Mouse (Mus musculus): ENCODE results near the gene Ctnna2. TPM values are rescaled to one million over a fixed set of nuclear protein-coding genes. Genes with fewer than 3 reads are reported as not detected.

Ctnna2 gene
- total and polyA plus RNA-seq, 2 experiments, result not detected

DNA sequence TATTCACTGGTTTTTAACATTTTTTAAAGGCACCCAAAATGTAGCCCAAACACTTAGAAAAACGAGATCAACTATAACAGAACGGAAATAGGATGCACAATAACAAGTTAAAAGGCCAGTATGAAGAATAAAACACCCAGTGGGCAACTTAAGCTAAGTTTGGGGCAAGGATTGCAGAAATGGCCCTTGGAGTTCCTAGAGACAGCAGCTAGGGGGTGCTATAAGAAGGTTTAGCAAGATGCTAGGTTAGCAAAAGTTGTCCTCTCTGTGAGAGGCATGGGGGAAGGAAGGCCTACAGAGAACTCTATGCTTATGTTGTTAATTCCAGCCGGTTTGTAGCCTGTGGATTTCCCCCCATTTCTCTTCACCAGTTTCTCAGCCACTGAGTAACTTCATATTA, 401.9 kb downstream of the Ctnna2 start:
- H3K27me3 ChIP-seq (ENCODE audit: control insufficient read depth, insufficient read depth, low read length), result no peaks in the 10 kb centered on the region
- no peak for DNase-seq (ENCODE audit: extremely low read depth, low read depth, low spot score)
- H3K4me3 ChIP-seq (ENCODE audit: insufficient read depth, low read depth, low read length), result no peak overlapping the region
- no peaks in the 10 kb centered on the region for H3K36me3 ChIP-seq (ENCODE audit: control insufficient read depth, insufficient read depth, low read length)
- TF ChIP-seq POLR2A (IDR thresholded peaks at IDR 0.05; ENCODE audit: extremely low read depth, insufficient read depth, low read length) (no peak), CTCF (IDR thresholded peaks at IDR 0.05; ENCODE audit: low read depth, low read length) (no peak)
- no peaks in the 10 kb centered on the region for H3K79me2 ChIP-seq (ENCODE audit: control insufficient read depth, insufficient read depth, low read length)
- no peak overlapping the region for H3K9ac ChIP-seq (ENCODE audit: low read depth, low read length)
- WGBS, result 42% methylated on average over 3 of the region's 3 CpGs
- H3K4me1 ChIP-seq (ENCODE audit: control insufficient read depth, insufficient read depth, low read length), result no peaks in the 10 kb centered on the region
- no peak overlapping the region for H3K27ac ChIP-seq (replicated peaks; ENCODE audit: insufficient read depth, low read depth, low read length)

DNA sequence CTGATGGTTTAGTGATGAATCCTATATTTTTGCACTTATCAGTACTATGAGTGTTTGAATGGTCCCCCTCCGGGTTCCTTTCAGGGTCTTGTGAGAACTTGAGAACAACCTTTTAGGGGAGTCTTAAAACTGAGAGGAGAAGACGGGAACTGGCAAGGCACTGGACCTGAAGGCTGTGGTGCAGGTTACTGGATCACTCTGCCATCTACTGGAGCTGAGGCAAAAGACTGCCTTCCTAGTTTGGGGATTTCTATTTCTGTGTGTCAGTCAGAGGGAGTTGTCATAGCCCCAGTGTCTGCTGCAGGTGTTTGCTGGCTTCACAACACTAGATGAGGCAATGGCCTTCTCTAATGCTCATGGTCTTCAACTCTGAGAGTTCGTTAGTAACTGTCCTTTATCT, 406.9 kb downstream of the Ctnna2 start:
- 44% methylated on average over 3 of the region's 3 CpGs for WGBS
- Histone ChIP-seq H3K4me1 (ENCODE audit: control insufficient read depth, insufficient read depth, low read length) (no peaks in the 10 kb centered on the region), H3K4me3 (ENCODE audit: insufficient read depth, low read depth, low read length) (no peak overlapping the region), H3K9ac (ENCODE audit: low read depth, low read length) (no peak overlapping the region), H3K79me2 (ENCODE audit: control insufficient read depth, insufficient read depth, low read length) (no peaks in the 10 kb centered on the region), H3K27me3 (ENCODE audit: control insufficient read depth, insufficient read depth, low read length) (no peaks in the 10 kb centered on the region), H3K27ac (replicated peaks; ENCODE audit: insufficient read depth, low read depth, low read length) (no peak overlapping the region), H3K36me3 (ENCODE audit: control insufficient read depth, insufficient read depth, low read length) (no peaks in the 10 kb centered on the region)
- TF ChIP-seq CTCF (IDR thresholded peaks at IDR 0.05; ENCODE audit: low read depth, low read length) (peak; percentile 21; the same call in 1 of the 2 replicates), POLR2A (IDR thresholded peaks at IDR 0.05; ENCODE audit: extremely low read depth, insufficient read depth, low read length) (no peak)
- peak; percentile 2 for DNase-seq (ENCODE audit: extremely low read depth, low read depth, low spot score)

DNA sequence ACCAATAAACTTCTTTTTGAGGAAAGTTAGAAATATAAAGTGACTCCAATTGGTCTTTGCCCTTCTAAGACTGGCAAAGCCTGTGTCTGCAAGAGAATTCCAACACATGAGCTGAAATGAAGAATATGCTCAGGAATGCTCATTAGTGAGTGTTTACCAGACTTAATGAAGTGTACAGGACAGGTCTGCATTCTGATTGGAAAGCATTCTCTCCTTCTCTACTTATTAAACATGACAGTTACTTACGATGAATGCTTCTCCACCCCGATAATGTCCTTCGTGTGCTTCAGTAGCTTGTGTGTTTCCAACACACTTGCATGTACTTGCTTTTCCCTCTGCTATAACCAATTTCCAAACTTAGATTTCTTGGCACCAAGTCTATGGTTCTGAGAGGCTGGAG, 409.6 kb downstream of the Ctnna2 start:
- H3K79me2 ChIP-seq (ENCODE audit: control insufficient read depth, insufficient read depth, low read length), result no peaks in the 10 kb centered on the region
- 94% methylated on average over 3 of the region's 3 CpGs for WGBS
- no peak for DNase-seq (ENCODE audit: extremely low read depth, low read depth, low spot score)
- H3K4me3 ChIP-seq (ENCODE audit: insufficient read depth, low read depth, low read length), result no peak overlapping the region
- TF ChIP-seq POLR2A (IDR thresholded peaks at IDR 0.05; ENCODE audit: extremely low read depth, insufficient read depth, low read length) (no peak), CTCF (IDR thresholded peaks at IDR 0.05; ENCODE audit: low read depth, low read length) (no peak)
- H3K36me3 ChIP-seq (ENCODE audit: control insufficient read depth, insufficient read depth, low read length), result no peaks in the 10 kb centered on the region
- no peaks in the 10 kb centered on the region for H3K4me1 ChIP-seq (ENCODE audit: control insufficient read depth, insufficient read depth, low read length)
- H3K9ac ChIP-seq (ENCODE audit: low read depth, low read length), result no peak overlapping the region
- H3K27me3 ChIP-seq (ENCODE audit: control insufficient read depth, insufficient read depth, low read length), result no peaks in the 10 kb centered on the region
- H3K27ac ChIP-seq (replicated peaks; ENCODE audit: insufficient read depth, low read depth, low read length), result no peak overlapping the region

DNA sequence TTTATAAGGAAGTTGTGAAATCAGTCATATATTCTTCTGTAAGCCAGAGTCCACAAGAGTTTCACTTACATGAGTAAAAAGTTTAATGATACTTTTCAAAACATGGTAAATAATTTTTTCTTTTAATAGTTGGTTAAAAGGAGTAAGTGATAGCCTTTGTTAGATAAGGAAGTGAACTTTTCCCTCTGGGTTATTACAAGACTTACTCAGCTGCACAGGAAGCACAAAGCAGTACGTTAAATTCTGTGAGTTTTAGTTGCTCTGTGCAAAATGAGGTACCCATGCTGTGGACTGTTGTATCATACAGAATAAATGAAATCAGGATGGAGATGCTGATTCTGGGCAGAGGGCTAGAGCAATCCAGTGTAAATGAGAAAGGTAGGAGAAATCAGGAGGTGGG, 423.3 kb downstream of the Ctnna2 start:
- 56% methylated on average over 1 of the region's 1 CpGs for WGBS
- Histone ChIP-seq H3K9ac (ENCODE audit: low read depth, low read length) (no peak overlapping the region), H3K79me2 (ENCODE audit: control insufficient read depth, insufficient read depth, low read length) (no peaks in the 10 kb centered on the region), H3K36me3 (ENCODE audit: control insufficient read depth, insufficient read depth, low read length) (no peaks in the 10 kb centered on the region), H3K27me3 (ENCODE audit: control insufficient read depth, insufficient read depth, low read length) (no peaks in the 10 kb centered on the region), H3K27ac (replicated peaks; ENCODE audit: insufficient read depth, low read depth, low read length) (no peak overlapping the region), H3K4me3 (ENCODE audit: insufficient read depth, low read depth, low read length) (no peak overlapping the region), H3K4me1 (ENCODE audit: control insufficient read depth, insufficient read depth, low read length) (no peaks in the 10 kb centered on the region)
- no peak for DNase-seq (ENCODE audit: extremely low read depth, low read depth, low spot score)
- TF ChIP-seq CTCF (IDR thresholded peaks at IDR 0.05; ENCODE audit: low read depth, low read length) (no peak), POLR2A (IDR thresholded peaks at IDR 0.05; ENCODE audit: extremely low read depth, insufficient read depth, low read length) (no peak)

DNA sequence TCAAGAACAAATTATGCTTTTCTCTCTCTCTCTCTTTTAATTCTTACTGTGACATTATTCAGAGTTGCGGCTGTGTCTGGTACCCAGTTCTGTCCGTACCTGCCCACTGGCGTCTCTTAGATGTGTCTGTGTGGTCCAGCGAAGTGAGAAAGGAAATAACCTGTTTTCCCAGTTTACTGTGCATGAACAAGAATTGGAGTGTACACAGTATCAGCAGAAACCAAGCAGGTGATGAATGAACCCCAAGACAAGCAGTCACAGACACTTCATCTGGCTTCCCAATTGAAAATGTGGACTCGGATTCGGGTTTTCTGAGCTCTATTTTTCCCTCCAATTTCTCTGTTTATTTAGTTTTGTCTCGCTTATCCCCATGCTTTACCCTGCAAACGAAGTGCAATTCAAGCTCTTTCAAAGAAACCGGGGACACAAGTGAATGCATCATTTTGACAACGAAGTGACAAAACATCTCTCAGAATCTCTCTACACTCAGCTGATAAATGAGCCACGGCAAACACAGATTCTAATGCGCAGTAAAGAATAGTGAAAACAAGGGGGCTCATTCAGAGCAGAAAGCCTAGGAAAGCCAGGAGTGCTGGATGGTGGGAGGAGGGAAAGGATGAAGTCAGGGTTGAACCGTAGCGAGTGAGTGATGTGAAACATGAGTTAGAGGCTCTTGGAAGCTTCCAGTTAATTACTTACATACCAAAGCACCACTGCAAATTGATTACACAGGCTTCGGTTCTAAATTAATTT, 442.3 kb downstream of the Ctnna2 start:
- Histone ChIP-seq H3K9ac (ENCODE audit: low read depth, low read length) (no peak overlapping the region), H3K4me1 (ENCODE audit: control insufficient read depth, insufficient read depth, low read length) (no peaks in the 10 kb centered on the region), H3K27me3 (ENCODE audit: control insufficient read depth, insufficient read depth, low read length) (no peaks in the 10 kb centered on the region), H3K36me3 (ENCODE audit: control insufficient read depth, insufficient read depth, low read length) (no peaks in the 10 kb centered on the region), H3K27ac (replicated peaks; ENCODE audit: insufficient read depth, low read depth, low read length) (no peak overlapping the region), H3K79me2 (ENCODE audit: control insufficient read depth, insufficient read depth, low read length) (no peaks in the 10 kb centered on the region), H3K4me3 (ENCODE audit: insufficient read depth, low read depth, low read length) (no peak overlapping the region)
- DNase-seq (ENCODE audit: extremely low read depth, low read depth, low spot score), result no peak
- WGBS, result 69% methylated on average over 15 of the region's 15 CpGs
- TF ChIP-seq POLR2A (IDR thresholded peaks at IDR 0.05; ENCODE audit: extremely low read depth, insufficient read depth, low read length) (no peak), CTCF (IDR thresholded peaks at IDR 0.05; ENCODE audit: low read depth, low read length) (no peak)

DNA sequence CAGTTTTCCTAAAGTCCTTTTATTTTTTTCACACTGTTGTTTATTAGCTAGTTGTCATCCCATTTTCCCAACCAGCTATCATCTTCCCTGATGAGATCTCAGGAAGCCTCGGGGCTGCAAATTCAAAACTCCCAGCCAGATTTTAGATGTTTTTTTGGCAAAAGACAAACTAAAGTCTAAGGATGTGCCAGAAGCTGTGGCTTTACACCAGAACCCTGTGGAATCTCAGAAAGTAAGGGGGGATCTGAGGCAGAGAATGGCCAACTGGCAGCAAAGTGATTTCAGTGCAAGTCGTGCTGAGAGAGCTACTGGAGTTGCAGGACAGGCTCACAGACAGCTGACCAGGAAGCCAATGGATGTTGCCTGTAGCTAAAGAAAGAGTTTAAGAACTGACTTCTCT, 451.9 kb downstream of the Ctnna2 start:
- H3K79me2 ChIP-seq (ENCODE audit: control insufficient read depth, insufficient read depth, low read length), result no peaks in the 10 kb centered on the region
- no peaks in the 10 kb centered on the region for H3K36me3 ChIP-seq (ENCODE audit: control insufficient read depth, insufficient read depth, low read length)
- H3K4me3 ChIP-seq (ENCODE audit: insufficient read depth, low read depth, low read length), result no peak overlapping the region
- TF ChIP-seq POLR2A (IDR thresholded peaks at IDR 0.05; ENCODE audit: extremely low read depth, insufficient read depth, low read length) (no peak), CTCF (IDR thresholded peaks at IDR 0.05; ENCODE audit: low read depth, low read length) (no peak)
- H3K27me3 ChIP-seq (ENCODE audit: control insufficient read depth, insufficient read depth, low read length), result no peaks in the 10 kb centered on the region
- WGBS, result 62% methylated on average over 2 of the region's 2 CpGs
- H3K4me1 ChIP-seq (ENCODE audit: control insufficient read depth, insufficient read depth, low read length), result no peaks in the 10 kb centered on the region
- no peak for DNase-seq (ENCODE audit: extremely low read depth, low read depth, low spot score)
- H3K27ac ChIP-seq (replicated peaks; ENCODE audit: insufficient read depth, low read depth, low read length), result no peak overlapping the region
- no peak overlapping the region for H3K9ac ChIP-seq (ENCODE audit: low read depth, low read length)
